Mouse (Mus musculus): Measurements from ENCODE around the gene Ttll9. TPM values are rescaled to one million over a fixed set of nuclear protein-coding genes. Genes with fewer than 3 reads are reported as not detected.

Ttll9 gene
- total and polyA plus RNA-seq, 3 experiments = 0.07 to 0.19 TPM; not detected in 1

DNA sequence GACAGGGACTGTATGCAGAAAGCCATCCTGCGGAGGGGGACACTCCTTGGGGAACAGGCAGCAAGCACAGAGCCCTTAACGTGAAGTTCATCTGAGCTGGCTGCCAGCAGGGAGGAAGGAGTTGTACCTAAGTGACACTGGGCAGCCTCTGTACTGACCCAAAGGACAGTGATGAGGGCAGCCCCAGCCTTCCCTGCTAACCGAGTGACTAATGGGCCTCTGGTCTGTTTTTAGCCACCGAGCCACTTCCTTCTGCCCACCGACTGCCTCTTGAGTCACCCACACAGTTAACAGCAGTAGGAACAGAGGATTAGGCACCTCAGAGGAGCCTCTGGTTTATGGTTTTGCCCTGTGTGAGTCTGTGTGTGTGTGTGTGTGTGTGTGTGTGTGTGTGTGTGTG lies 34.9 kb upstream of the Ttll9 start:
- Histone ChIP-seq H3K9me3 (replicated peaks; ENCODE audit: insufficient read depth, low read length) (no peaks in the 10 kb centered on the region), H3K27me3 (ENCODE audit: control insufficient read depth in 1 of 2, insufficient read depth in 2 of 2, low read length in 2 of 2) (no peaks in the 10 kb centered on the region), H3K36me3 (ENCODE audit: control insufficient read depth in 1 of 2, insufficient read depth in 2 of 2, low read length in 2 of 2) (no peaks in the 10 kb centered on the region), H3K79me2 (ENCODE audit: control insufficient read depth, insufficient read depth, low read length, poor library complexity) (no peaks in the 10 kb centered on the region), H3K4me3 (ENCODE audit: control insufficient read depth in 1 of 2, insufficient read depth in 1 of 2, low read depth in 2 of 2, low read length in 2 of 2) (no peak overlapping the region), H3K9ac (ENCODE audit: control insufficient read depth, low read depth, low read length, poor library complexity, severe bottlenecking) (no peak overlapping the region), H3K4me1 (ENCODE audit: control insufficient read depth in 1 of 2, insufficient read depth in 2 of 2, low read length in 2 of 2) (no peaks in the 10 kb centered on the region), H3K27ac (ENCODE audit: control insufficient read depth, low read depth, low read length) (no peak overlapping the region)
- TF ChIP-seq TBP (IDR thresholded peaks at IDR 0.05; ENCODE audit: low read depth, low read length) = no peak
- DNase-seq (ENCODE audit: low read depth, low spot score) = no peak

DNA sequence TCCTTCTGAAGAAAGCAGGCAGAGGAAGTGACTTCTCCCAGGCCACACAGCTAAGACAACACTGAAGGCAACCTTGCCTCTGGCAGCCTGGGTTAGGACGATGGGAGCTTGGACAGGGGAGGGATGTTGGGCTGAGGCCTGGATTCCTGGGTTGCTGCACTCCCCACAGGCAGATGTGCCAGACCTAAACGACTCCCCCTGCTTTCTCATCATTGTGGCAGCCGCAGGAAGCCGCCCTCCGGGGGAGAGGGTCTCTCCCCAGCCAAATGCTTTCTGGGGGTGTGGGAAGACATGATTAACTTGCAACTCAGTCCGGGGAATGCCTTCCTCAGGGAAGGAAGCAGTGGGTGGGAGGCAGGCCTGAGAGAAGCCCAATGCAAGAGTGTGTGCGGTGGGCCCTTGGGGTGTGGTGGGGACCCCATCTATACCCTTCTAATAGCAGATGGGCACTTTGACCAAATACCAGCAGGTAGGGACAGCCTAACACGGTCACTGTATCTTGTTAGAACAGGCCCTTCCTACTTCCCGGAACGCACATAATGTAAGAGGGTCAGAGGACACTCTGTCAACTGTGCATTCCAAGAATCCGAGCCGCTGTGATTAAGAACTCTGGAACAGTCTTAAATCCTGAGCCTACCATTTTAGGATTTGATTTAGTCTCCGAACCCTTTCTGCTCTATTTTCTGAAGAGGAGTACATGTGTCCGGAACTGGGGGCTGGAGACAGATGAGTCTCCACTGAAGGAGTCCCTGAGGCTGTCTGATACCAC lies 33.9 kb upstream of the Ttll9 start:
- H3K36me3 ChIP-seq (ENCODE audit: control insufficient read depth in 1 of 2, insufficient read depth in 2 of 2, low read length in 2 of 2) = no peaks in the 10 kb centered on the region
- H3K9ac ChIP-seq (ENCODE audit: control insufficient read depth, low read depth, low read length, poor library complexity, severe bottlenecking) = no peak overlapping the region
- H3K27ac ChIP-seq (ENCODE audit: control insufficient read depth, low read depth, low read length) = no peak overlapping the region
- H3K79me2 ChIP-seq (ENCODE audit: control insufficient read depth, insufficient read depth, low read length, poor library complexity) = no peaks in the 10 kb centered on the region
- TF ChIP-seq SIN3A (IDR thresholded peaks at IDR 0.05; ENCODE audit: low read length) (no peak), KAT2A (conservative IDR thresholded peaks at IDR 0.05; ENCODE audit: low read depth, low read length) (no peak), CHD1 (IDR thresholded peaks at IDR 0.05; ENCODE audit: low read depth, low read length) (no peak), MAZ (IDR thresholded peaks at IDR 0.05; ENCODE audit: low read depth, low read length) (no peak), ZMIZ1 (IDR thresholded peaks at IDR 0.05; ENCODE audit: low read depth, low read length) (no peak), USF1 (IDR thresholded peaks at IDR 0.05; ENCODE audit: low read depth, low read length) (no peak), NRF1 (IDR thresholded peaks at IDR 0.05; ENCODE audit: insufficient read depth, low read depth, low read length, poor library complexity, severe bottlenecking) (no peak), MYB (IDR thresholded peaks at IDR 0.05; ENCODE audit: low read depth, low read length) (no peak), GATA1 (IDR thresholded peaks at IDR 0.05; ENCODE audit: low read depth, low read length) (no peak), ETS1 (IDR thresholded peaks at IDR 0.05; ENCODE audit: low read depth, low read length) (no peak), GABPA (IDR thresholded peaks at IDR 0.05; ENCODE audit: low read depth, low read length) (no peak), HCFC1 (IDR thresholded peaks at IDR 0.05; ENCODE audit: low read depth, low read length) (no peak)
- H3K4me1 ChIP-seq (ENCODE audit: control insufficient read depth in 1 of 2, insufficient read depth in 2 of 2, low read length in 2 of 2) = no peaks in the 10 kb centered on the region
- no peak for DNase-seq (ENCODE audit: low read depth, low spot score)
- H3K27me3 ChIP-seq (ENCODE audit: control insufficient read depth in 1 of 2, insufficient read depth in 2 of 2, low read length in 2 of 2) = no peaks in the 10 kb centered on the region
- H3K4me3 ChIP-seq (ENCODE audit: control insufficient read depth in 1 of 2, insufficient read depth in 1 of 2, low read depth in 2 of 2, low read length in 2 of 2) = no peak overlapping the region
- H3K9me3 ChIP-seq (replicated peaks; ENCODE audit: insufficient read depth, low read length) = no peaks in the 10 kb centered on the region

DNA sequence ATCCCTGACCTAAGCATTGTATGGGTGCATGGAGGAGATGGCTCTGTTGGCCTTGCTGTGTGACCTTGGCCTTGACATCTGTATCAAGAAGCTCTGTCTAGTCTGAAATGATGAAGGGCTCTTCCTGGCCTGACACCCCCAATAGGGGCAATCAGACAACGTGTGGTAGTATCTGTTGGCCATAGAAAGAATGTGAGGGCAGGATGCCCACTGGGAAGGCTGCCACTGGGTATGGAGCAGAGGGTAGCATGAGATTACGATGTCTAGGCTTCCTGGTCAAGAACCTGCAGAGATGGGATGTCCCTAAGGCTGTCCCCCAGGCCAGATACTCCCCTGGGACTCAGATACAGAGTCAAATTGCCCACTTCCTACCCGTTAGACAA lies 33.3 kb upstream of the Ttll9 start:
- Histone ChIP-seq H3K27me3 (ENCODE audit: control insufficient read depth in 1 of 2, insufficient read depth in 2 of 2, low read length in 2 of 2) (no peaks in the 10 kb centered on the region), H3K4me1 (ENCODE audit: control insufficient read depth in 1 of 2, insufficient read depth in 2 of 2, low read length in 2 of 2) (no peaks in the 10 kb centered on the region), H3K4me3 (ENCODE audit: control insufficient read depth in 1 of 2, insufficient read depth in 1 of 2, low read depth in 2 of 2, low read length in 2 of 2) (no peak overlapping the region), H3K36me3 (ENCODE audit: control insufficient read depth in 1 of 2, insufficient read depth in 2 of 2, low read length in 2 of 2) (no peaks in the 10 kb centered on the region), H3K9me3 (replicated peaks; ENCODE audit: insufficient read depth, low read length) (no peaks in the 10 kb centered on the region), H3K9ac (ENCODE audit: control insufficient read depth, low read depth, low read length, poor library complexity, severe bottlenecking) (no peak overlapping the region), H3K79me2 (ENCODE audit: control insufficient read depth, insufficient read depth, low read length, poor library complexity) (no peaks in the 10 kb centered on the region), H3K27ac (ENCODE audit: control insufficient read depth, low read depth, low read length) (no peak overlapping the region)
- no peak for DNase-seq (ENCODE audit: low read depth, low spot score)
- TF ChIP-seq JUND (IDR thresholded peaks at IDR 0.05; ENCODE audit: low read depth, low read length) (no peak), MXI1 (IDR thresholded peaks at IDR 0.05; ENCODE audit: low read depth, low read length) (no peak)
